Mouse (Mus musculus): ENCODE data around the gene Gstt4. TPM values are rescaled to one million over a fixed set of nuclear protein-coding genes. Genes with fewer than 3 reads are reported as not detected.

Gstt4 gene
- polyA plus RNA-seq, 1 experiment = not detected

DNA sequence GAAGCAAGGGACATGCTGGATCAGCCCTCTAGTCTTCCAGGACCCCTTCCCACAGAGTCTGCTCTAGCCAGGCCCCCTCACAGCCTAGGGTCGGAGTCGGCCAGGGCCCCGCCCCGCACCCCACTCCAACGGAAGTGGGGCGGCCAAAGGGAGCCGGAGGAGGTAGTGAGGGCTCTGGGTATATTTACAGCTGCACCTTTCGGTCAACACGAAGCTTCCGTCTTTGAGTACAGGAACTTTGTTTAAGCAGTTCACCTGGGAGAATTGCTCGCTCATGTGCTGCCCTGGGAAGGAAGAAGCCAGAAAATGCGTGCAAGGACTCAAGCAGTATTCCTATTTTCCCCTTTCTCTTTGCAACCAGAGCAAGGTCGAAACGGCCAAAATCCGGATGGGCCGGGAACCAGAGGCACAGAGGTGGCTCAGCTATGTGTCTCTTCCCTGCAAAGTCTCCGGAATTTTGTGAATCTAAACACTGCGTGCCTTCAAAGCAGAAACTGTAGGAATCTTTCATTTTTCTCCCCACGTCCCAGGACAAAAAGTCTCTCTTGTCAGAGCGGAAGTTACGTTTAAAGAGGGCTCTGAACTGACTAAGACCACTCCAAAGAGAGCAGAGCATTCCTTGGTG lies 11.2 kb upstream of the Gstt4 start:
- no peaks in the 10 kb centered on the region for H3K27me3 ChIP-seq (ENCODE audit: control insufficient read depth, insufficient read depth, low read length, poor library complexity, severe bottlenecking)
- peaks cover 2% of the 10 kb centered on the region for H3K4me1 ChIP-seq (ENCODE audit: control insufficient read depth, insufficient read depth, low read length)
- 0 out of 2 replicates have a peak overlapping the region, but pooled peaks have one; percentile 4 for H3K27ac ChIP-seq (ENCODE audit: insufficient read depth, low read length)
- no peaks in the 10 kb centered on the region for H3K9me3 ChIP-seq (replicated peaks; ENCODE audit: control insufficient read depth, insufficient read depth, low read length, poor library complexity, severe bottlenecking)
- TF ChIP-seq CTCF (IDR thresholded peaks at IDR 0.05; ENCODE audit: low read depth, low read length) (no peak), EP300 (IDR thresholded peaks at IDR 0.05; ENCODE audit: insufficient read depth, low read depth, low read length) (no peak), POLR2A (IDR thresholded peaks at IDR 0.05; ENCODE audit: insufficient read depth, low read length) (no peak)
- H3K36me3 ChIP-seq (ENCODE audit: control insufficient read depth, insufficient read depth, low read length, poor library complexity, severe bottlenecking) = no peaks in the 10 kb centered on the region
- H3K4me3 ChIP-seq (ENCODE audit: low read depth, low read length) = peak overlapping the region; percentile 78
- H3K9ac ChIP-seq (ENCODE audit: low read depth, poor library complexity, severe bottlenecking) = peak overlapping the region; percentile 78

DNA sequence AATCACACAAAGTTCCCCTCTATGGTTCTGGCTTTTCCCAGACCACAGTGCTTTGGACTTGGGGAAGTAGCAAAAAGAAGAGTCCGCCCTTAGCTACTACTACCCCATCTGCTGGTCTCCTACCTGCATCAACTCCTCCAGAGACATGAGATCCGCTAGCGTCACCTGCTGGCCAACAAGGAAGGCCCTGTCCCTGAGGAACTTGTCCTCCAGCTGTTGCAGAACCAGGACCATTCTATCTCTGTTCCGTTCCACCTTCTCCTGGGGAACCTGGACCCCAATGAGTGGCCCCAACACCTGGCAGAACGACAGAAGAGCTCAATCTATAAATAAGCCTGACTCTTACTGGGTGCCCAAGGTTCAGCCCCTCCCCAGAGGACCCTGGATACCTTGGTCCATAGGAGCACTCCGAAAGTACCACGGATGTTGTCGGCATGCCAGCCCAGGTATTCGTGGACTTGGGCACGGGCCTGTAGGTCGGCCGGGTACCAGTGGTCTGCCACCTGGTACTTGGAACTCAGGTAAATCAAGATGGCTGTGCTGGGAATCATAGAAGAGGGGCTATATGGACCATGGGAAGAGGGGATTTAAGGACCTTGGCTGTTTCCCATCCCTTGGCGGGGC lies 10.0 kb upstream of the Gstt4 start:
- TF ChIP-seq POLR2A (IDR thresholded peaks at IDR 0.05; ENCODE audit: insufficient read depth, low read length) (no peak), EP300 (IDR thresholded peaks at IDR 0.05; ENCODE audit: insufficient read depth, low read depth, low read length) (peak; percentile 61; the same call in 1 of the 2 replicates), CTCF (IDR thresholded peaks at IDR 0.05; ENCODE audit: low read depth, low read length) (peak; percentile 100)
- no peak overlapping the region for H3K27ac ChIP-seq (ENCODE audit: insufficient read depth, low read length)
- H3K36me3 ChIP-seq (ENCODE audit: control insufficient read depth, insufficient read depth, low read length, poor library complexity, severe bottlenecking) = no peaks in the 10 kb centered on the region
- H3K9ac ChIP-seq (ENCODE audit: low read depth, poor library complexity, severe bottlenecking) = no peak overlapping the region
- no peak overlapping the region for H3K4me3 ChIP-seq (ENCODE audit: low read depth, low read length)
- H3K9me3 ChIP-seq (replicated peaks; ENCODE audit: control insufficient read depth, insufficient read depth, low read length, poor library complexity, severe bottlenecking) = no peaks in the 10 kb centered on the region
- no peaks in the 10 kb centered on the region for H3K27me3 ChIP-seq (ENCODE audit: control insufficient read depth, insufficient read depth, low read length, poor library complexity, severe bottlenecking)
- H3K4me1 ChIP-seq (ENCODE audit: control insufficient read depth, insufficient read depth, low read length) = no peaks in the 10 kb centered on the region

DNA sequence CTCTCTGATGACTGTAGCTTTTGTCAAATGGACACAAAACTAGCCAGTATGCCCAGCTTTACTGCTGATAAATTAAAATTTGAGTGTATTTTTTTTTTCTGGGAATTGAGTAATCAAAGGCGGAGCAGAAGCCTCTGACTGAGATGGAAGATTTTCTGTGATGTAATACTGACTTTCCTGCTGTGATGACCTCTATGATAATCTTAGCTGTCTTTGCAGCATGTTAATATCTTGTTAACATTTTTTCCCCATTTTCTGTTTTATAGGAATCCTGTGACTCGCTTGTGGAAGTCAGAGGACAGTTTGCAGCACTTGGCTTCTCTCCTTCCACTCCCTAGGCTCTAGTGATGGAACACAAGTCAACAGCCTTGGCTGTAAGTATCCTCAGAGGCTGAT lies 7.9 kb upstream of the Gstt4 start:
- Histone ChIP-seq H3K4me3 (ENCODE audit: low read depth, low read length) (no peak overlapping the region), H3K9me3 (replicated peaks; ENCODE audit: control insufficient read depth, insufficient read depth, low read length, poor library complexity, severe bottlenecking) (no peaks in the 10 kb centered on the region), H3K9ac (ENCODE audit: low read depth, poor library complexity, severe bottlenecking) (no peak overlapping the region), H3K27me3 (ENCODE audit: control insufficient read depth, insufficient read depth, low read length, poor library complexity, severe bottlenecking) (no peaks in the 10 kb centered on the region), H3K27ac (ENCODE audit: insufficient read depth, low read length) (no peak overlapping the region), H3K36me3 (ENCODE audit: control insufficient read depth, insufficient read depth, low read length, poor library complexity, severe bottlenecking) (no peaks in the 10 kb centered on the region), H3K4me1 (ENCODE audit: control insufficient read depth, insufficient read depth, low read length) (no peaks in the 10 kb centered on the region)
- TF ChIP-seq CTCF (IDR thresholded peaks at IDR 0.05; ENCODE audit: low read depth, low read length) = no peak
- no peak for TF ChIP-seq POLR2A (IDR thresholded peaks at IDR 0.05; ENCODE audit: insufficient read depth, low read length)
- TF ChIP-seq EP300 (IDR thresholded peaks at IDR 0.05; ENCODE audit: insufficient read depth, low read depth, low read length) = no peak

DNA sequence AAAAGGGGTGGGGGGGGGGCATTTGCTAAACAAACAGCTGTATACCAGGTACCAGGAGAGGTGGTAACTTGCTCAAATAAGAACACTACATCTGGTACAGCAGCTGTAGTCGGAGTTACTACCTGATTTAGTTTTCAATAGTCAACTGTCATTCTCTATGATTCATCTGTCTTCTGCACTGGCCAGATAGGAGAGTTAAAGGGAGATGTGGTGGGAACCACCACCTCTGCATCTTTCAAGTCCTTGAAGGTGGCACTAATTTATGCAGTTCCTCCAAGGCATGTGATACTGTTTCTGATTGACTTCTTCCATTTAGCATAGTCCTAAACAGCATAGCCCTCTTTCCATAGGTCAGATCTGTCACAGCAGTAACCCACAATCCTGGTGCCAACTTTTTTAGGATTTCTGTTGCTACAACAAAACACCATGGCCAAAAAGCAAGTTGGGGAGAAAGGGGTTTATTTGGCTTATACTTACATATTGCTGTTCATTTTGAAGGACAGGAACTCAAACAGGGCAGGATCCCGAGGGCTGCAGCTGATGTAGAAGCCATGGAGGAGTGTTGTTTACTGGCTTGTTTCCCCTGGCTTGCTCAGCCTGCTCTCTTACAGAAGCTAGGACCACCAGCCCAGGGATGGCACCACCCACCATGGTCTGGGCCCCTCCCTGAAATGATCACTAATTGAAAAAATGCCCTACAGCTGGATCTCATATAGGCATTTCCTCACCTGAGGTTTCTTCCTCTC lies 7.4 kb upstream of the Gstt4 start:
- no peak overlapping the region for H3K9ac ChIP-seq (ENCODE audit: low read depth, poor library complexity, severe bottlenecking)
- no peak for TF ChIP-seq CTCF (IDR thresholded peaks at IDR 0.05; ENCODE audit: low read depth, low read length)
- no peak for TF ChIP-seq EP300 (IDR thresholded peaks at IDR 0.05; ENCODE audit: insufficient read depth, low read depth, low read length)
- TF ChIP-seq POLR2A (IDR thresholded peaks at IDR 0.05; ENCODE audit: insufficient read depth, low read length) = no peak
- no peaks in the 10 kb centered on the region for H3K36me3 ChIP-seq (ENCODE audit: control insufficient read depth, insufficient read depth, low read length, poor library complexity, severe bottlenecking)

GRCm38 (mm10) chr10:75828500-75828931 lies 6.2 kb upstream of the Gstt4 start:
- Histone ChIP-seq H3K4me3 (ENCODE audit: low read depth, low read length) (no peak overlapping the region), H3K9ac (ENCODE audit: low read depth, poor library complexity, severe bottlenecking) (no peak overlapping the region), H3K27ac (ENCODE audit: insufficient read depth, low read length) (no peak overlapping the region), H3K36me3 (ENCODE audit: control insufficient read depth, insufficient read depth, low read length, poor library complexity, severe bottlenecking) (no peaks in the 10 kb centered on the region), H3K27me3 (ENCODE audit: control insufficient read depth, insufficient read depth, low read length, poor library complexity, severe bottlenecking) (no peaks in the 10 kb centered on the region), H3K9me3 (replicated peaks; ENCODE audit: control insufficient read depth, insufficient read depth, low read length, poor library complexity, severe bottlenecking) (no peaks in the 10 kb centered on the region), H3K4me1 (ENCODE audit: control insufficient read depth, insufficient read depth, low read length) (no peaks in the 10 kb centered on the region)
- TF ChIP-seq POLR2A (IDR thresholded peaks at IDR 0.05; ENCODE audit: insufficient read depth, low read length) = no peak
- no peak for TF ChIP-seq CTCF (IDR thresholded peaks at IDR 0.05; ENCODE audit: low read depth, low read length)
- TF ChIP-seq EP300 (IDR thresholded peaks at IDR 0.05; ENCODE audit: insufficient read depth, low read depth, low read length) = no peak

More for the DNA sequence above, 7.4 kb upstream of the Gstt4 start:
- Histone ChIP-seq H3K27me3 (ENCODE audit: control insufficient read depth, insufficient read depth, low read length, poor library complexity, severe bottlenecking) (no peaks in the 10 kb centered on the region), H3K4me3 (ENCODE audit: low read depth, low read length) (no peak overlapping the region), H3K4me1 (ENCODE audit: control insufficient read depth, insufficient read depth, low read length) (no peaks in the 10 kb centered on the region), H3K27ac (ENCODE audit: insufficient read depth, low read length) (no peak overlapping the region), H3K9me3 (replicated peaks; ENCODE audit: control insufficient read depth, insufficient read depth, low read length, poor library complexity, severe bottlenecking) (no peaks in the 10 kb centered on the region)
